In the genomic region with DNA sequence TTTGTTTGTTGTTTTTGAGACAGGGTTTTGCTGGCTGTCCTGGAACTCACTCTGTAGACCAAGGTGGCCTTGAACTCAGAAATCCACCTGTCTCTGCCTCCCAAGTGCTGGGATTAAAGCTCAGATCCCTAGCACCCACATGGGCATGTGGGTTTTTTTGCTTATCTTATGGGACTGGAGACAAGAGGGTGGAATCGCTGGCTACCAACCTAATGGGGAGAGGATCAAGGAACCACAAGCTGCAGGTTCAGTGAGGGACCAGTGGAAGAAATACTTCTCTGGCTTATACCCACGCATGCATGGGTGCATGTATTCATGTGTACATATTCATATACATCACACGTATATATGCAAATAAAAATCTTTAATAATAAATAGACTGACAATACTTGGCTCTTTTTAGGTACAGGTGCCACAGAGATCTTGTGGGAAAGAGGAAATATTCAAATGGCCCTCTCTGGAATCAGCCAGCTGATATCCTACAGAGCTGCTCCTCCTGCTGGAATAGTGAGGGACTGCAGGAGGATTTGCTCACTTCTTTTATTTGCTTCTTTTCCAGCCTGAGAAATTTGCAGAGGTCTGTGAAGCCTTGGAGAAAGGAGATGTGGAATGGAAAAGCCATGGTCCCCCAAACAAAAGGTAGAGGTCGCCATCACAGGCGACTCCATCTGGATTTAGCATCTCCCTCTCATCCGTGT, we compare ENCODE assay signal across 9 mouse cellular contexts. TPM values are rescaled to one million over a fixed set of nuclear protein-coding genes. Genes with fewer than 3 reads are reported as not detected.
DNase-seq lines count a peak whose midpoint lies in the region; ATAC-seq and TF ChIP-seq lines count a peak whose summit lies in the region.
"Had no signal": no experiment of that assay in that cellular context is flagged by ENCODE, and none has a peak within 500 bp of the region (broad histone marks: within the 10 kb centered on the region; RNA-seq: fewer than 3 reads in every experiment).

No protein-coding gene starts in this region.

- no peak overlapping the region for H3K27ac ChIP-seq in bone marrow, adult 2 months (ENCODE audit: control insufficient read depth, insufficient read depth, low read depth, low read length, poor library complexity)
- no peak overlapping the region for H3K27ac ChIP-seq in midbrain, embryonic 16.5 days (ENCODE audit: low read length)
- H3K27ac ChIP-seq: liver, embryonic 13.5 days had no signal

- H3K9me3 ChIP-seq in midbrain, embryonic 16.5 days (replicated peaks; ENCODE audit: control insufficient read depth, low read length, poor library complexity, severe bottlenecking) = no peaks in the 10 kb centered on the region
- H3K9me3 ChIP-seq: liver, embryonic 13.5 days had no signal

- no peaks in the 10 kb centered on the region for H3K4me1 ChIP-seq in bone marrow, adult 2 months (ENCODE audit: control insufficient read depth, insufficient read depth, low read length)
- no peaks in the 10 kb centered on the region for H3K4me1 ChIP-seq in midbrain, embryonic 16.5 days (ENCODE audit: control insufficient read depth, insufficient read depth, low read length)
- H3K4me1 ChIP-seq: liver, embryonic 13.5 days had no signal

- TF ChIP-seq CTCF in bone marrow, adult 2 months (IDR thresholded peaks at IDR 0.05; ENCODE audit: control insufficient read depth, insufficient read depth, low read length) = peak; percentile 38

- no peak for TF ChIP-seq POLR2A in bone marrow, adult 2 months (IDR thresholded peaks at IDR 0.05; ENCODE audit: borderline replicate concordance, control insufficient read depth, low read depth, low read length)

- peaks cover 28% of the 10 kb centered on the region for H3K36me3 ChIP-seq in midbrain, embryonic 16.5 days (ENCODE audit: control insufficient read depth, insufficient read depth, low read length)

- DNase-seq in kidney, adult 9 months = peak; percentile 63
- DNase-seq in kidney, adult 11 months = no peak
- DNase-seq in ES-CJ7 (ENCODE audit: low read depth, low spot score) = peak; percentile 56
- DNase-seq in fibroblast of lung, adult 2 months (ENCODE audit: low read depth) = peak; percentile 15
- DNase-seq in layer of hippocampus, postnatal 25 days (ENCODE audit: extremely low spot score in 1 of 2, low spot score in 1 of 2) = peak; percentile 30 to 75
- DNase-seq in thymus, postnatal 4 days = peak; percentile 69
- DNase-seq: liver, embryonic 13.5 days had no signal

- 80% methylated on average over 6 of the region's 6 CpGs for WGBS in bone marrow, adult 2 months
- WGBS in midbrain, embryonic 16.5 days = 63% methylated on average over 6 of the region's 6 CpGs

- no peak overlapping the region for H3K9ac ChIP-seq in midbrain, embryonic 16.5 days (ENCODE audit: low read depth, low read length)
- H3K9ac ChIP-seq: liver, embryonic 13.5 days had no signal

- no peaks in the 10 kb centered on the region for H3K27me3 ChIP-seq in midbrain, embryonic 16.5 days (ENCODE audit: control insufficient read depth, insufficient read depth, low read depth, low read length)
- H3K27me3 ChIP-seq: liver, embryonic 13.5 days had no signal

- H3K4me2 ChIP-seq in midbrain, embryonic 16.5 days (ENCODE audit: low read length) = no peak overlapping the region
- H3K4me2 ChIP-seq: liver, embryonic 13.5 days had no signal

- 0 out of 2 replicates have a peak, but pooled peaks have one; percentile 36 for ATAC-seq in midbrain, embryonic 16.5 days

- H3K4me3 ChIP-seq in bone marrow, adult 2 months (replicated peaks; ENCODE audit: control insufficient read depth, low read depth, low read length) = no peak overlapping the region
- no peak overlapping the region for H3K4me3 ChIP-seq in midbrain, embryonic 16.5 days (ENCODE audit: low read depth, low read length)
- H3K4me3 ChIP-seq: liver, embryonic 13.5 days had no signal

RNA-seq across cellular contexts. Expression of a gene that starts 20.3 kb away (rescaled TPM):
- polyA plus RNA-seq in bone marrow, adult 2 months (2011; ENCODE audit: insufficient read depth, insufficient read length, low replicate concordance, missing spikeins) = 1.1 and 3.1 TPM in 2 replicates
- 10 to 100 TPM; 86.5 to 98.2 TPM for total RNA-seq in layer of hippocampus, postnatal 25 days (2021)
- 18.0 and 18.3 TPM in 2 replicates for polyA plus RNA-seq in midbrain, embryonic 16.5 days (2015; fragmentation: Nextera tagmentation; extraction: Ambion mirVana)

RNA-seq across cellular contexts. Expression of a gene that starts 20.5 kb away (rescaled TPM):
- 71.4 and 118 TPM in 2 replicates for polyA plus RNA-seq in bone marrow, adult 2 months (2011; ENCODE audit: insufficient read depth, insufficient read length, low replicate concordance, missing spikeins)
- 10 to 100 TPM; 49.9 to 58.5 TPM for total RNA-seq in layer of hippocampus, postnatal 25 days (2021)
- polyA plus RNA-seq in midbrain, embryonic 16.5 days (2015; fragmentation: Nextera tagmentation; extraction: Ambion mirVana) = 84.7 and 85.7 TPM in 2 replicates

RNA-seq across cellular contexts. Expression of a gene that starts 41.4 kb away (rescaled TPM):
- 1.4 and 20.3 TPM in 2 replicates for polyA plus RNA-seq in bone marrow, adult 2 months (2011; ENCODE audit: insufficient read depth, insufficient read length, low replicate concordance, missing spikeins)
- 10 to 100 TPM; 19.6 to 24.4 TPM for total RNA-seq in layer of hippocampus, postnatal 25 days (2021)
- 22.0 and 22.9 TPM in 2 replicates for polyA plus RNA-seq in midbrain, embryonic 16.5 days (2015; fragmentation: Nextera tagmentation; extraction: Ambion mirVana)

RNA-seq across cellular contexts. Expression of a gene that starts 44.7 kb away (rescaled TPM):
- polyA plus RNA-seq in bone marrow, adult 2 months (2011; ENCODE audit: insufficient read depth, insufficient read length, low replicate concordance, missing spikeins) = 27.3 and 50.3 TPM in 2 replicates
- 100 to 1,000 TPM; 125 to 132 TPM for total RNA-seq in layer of hippocampus, postnatal 25 days (2021)
- polyA plus RNA-seq in midbrain, embryonic 16.5 days (2015; fragmentation: Nextera tagmentation; extraction: Ambion mirVana) = 61.2 and 67.5 TPM in 2 replicates
